Mouse (Mus musculus): Measurements from ENCODE around the gene Tnfsf10. TPM values are rescaled to one million over a fixed set of nuclear protein-coding genes. Genes with fewer than 3 reads are reported as not detected.

Tnfsf10 gene
- total RNA-seq, 2 experiments from 2014 or later = 1.0 to 1.4 TPM

GRCm38 (mm10) chr3:27306815-27307214, 10.0 kb upstream of the Tnfsf10 start:
- DNase-seq = no peak

DNA sequence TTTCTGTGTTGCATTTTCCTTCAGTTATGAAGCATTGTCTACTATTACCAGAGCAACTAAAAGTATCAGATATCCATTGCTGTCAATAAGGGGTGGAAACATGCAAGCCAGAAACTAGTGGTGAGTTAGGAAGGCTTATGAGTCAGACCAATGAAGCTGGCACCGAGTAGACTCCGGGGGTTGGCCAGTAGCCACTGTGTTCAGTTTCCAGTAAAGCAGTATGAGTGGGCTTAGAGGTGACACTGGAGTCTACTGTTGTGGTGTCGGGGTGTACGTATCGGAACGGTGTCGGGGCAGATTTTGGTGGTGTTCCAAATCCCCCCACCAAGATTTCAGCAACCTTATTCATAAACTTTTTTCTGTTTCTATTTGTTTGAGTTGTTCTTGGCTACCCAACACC, 5.9 kb upstream of the Tnfsf10 start:
- no peak for DNase-seq

DNA sequence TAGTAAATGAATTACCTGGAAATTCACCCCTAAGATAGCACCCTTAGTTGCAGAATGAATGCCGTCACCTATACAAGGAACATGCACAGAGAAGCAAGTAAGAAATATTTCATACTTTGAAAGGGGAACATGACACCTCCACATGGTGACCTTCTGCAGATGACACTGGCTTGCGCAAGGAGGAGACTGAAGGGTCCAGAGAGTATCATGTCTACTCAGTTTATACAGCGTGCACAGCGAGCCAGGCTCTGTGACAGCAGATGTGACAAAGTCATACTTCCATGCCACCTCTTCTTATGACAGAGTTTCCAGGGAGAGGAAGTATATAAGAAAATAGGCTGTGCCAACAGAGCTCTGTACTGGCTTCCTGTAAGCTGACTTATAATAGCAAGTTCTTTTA, 5.4 kb upstream of the Tnfsf10 start:
- no peak for DNase-seq

DNA sequence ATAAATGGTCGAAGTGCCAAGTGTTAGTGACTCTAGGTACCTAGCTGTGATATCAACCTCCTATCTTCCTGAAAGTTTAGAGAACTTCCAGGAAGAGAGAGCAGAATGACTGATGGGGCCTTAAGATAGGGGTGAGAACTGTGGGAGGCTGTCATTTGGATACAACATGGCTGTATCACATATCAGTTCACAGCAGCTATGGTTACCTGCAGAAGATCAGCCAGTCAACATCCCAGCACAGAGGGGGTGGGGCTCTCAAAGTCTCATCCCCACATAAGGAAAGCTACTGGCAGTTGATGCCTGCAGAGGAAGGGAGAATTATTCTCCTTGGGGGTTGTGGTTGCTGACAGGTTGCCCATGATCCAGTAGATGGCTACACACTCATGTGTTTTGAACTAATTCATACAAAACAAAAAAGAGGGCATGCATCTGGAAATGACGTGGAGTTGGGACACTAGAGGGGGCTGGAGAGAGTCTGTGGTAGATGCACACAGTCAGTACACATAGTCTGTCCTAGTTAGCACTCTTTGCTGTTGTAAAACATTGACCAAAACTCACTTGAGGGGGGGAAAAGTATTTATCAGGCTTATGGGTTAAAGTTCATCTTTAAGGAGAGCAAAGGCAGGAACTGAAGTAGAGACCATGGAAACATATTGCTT, 2.2 kb upstream of the Tnfsf10 start:
- no peak for DNase-seq

GRCm38 (mm10) chr3:27317288-27318024, 628 bp downstream of the Tnfsf10 start:
- no peak for DNase-seq

- no peak for DNase-seq
Observed at GRCm38 (mm10) chr3:27319650-27320049, 2.8 kb downstream of the Tnfsf10 start.

GRCm38 (mm10) chr3:27320613-27321495, 4.0 kb downstream of the Tnfsf10 start:
- no peak for DNase-seq

DNA sequence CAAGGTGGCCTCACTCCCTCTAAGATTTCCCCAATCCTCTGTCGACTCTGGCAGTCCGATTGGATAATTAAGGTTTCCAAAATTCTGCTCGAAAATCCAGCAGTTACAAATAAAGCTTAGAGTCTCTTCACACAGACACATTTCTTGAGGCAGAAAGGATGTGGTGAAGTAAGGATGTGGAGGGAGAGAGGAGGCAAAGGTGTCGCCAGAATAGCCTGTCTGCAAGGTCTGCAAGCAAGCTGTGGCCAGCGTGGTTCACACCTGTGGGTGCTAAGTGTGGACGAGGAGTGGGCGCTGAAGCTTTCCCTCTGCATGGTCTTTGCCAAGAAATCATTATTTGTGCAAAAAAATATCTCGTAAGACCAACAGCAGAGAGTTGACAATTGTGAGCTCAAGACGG, 5.8 kb downstream of the Tnfsf10 start:
- DNase-seq = no peak

GRCm38 (mm10) chr3:27323551-27323950, 6.7 kb downstream of the Tnfsf10 start:
- no peak for DNase-seq

- no peak for DNase-seq
Observed at GRCm38 (mm10) chr3:27326633-27327191, 9.9 kb downstream of the Tnfsf10 start.

- DNase-seq = no peak
Observed at GRCm38 (mm10) chr3:27330706-27331105, 13.9 kb downstream of the Tnfsf10 start.

DNA sequence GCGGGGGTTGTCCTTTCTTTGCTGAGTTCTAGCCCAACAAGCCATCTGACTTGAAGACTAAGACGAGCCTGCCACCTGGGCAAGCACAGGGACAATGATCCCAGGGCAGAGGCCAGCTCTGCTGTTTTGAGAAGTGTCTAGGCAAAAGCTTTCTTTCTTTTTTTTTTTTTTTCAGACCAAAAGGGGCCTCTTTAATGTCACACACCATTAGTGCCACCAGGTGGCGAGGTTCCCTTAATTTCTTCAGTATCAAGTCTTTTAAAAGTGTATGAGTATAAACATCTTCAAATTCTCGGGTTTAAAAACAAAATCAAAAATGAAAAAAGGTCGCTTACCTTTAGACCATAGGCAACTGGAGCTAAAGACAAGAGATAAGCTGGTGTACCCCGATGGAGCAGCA, 21.6 kb downstream of the Tnfsf10 start:
- no peak for DNase-seq

- DNase-seq = no peak
Observed at GRCm38 (mm10) chr3:27338887-27339286, 22.1 kb downstream of the Tnfsf10 start.

- DNase-seq = no peak
Observed at GRCm38 (mm10) chr3:27340757-27341156, 23.9 kb downstream of the Tnfsf10 start.

DNA sequence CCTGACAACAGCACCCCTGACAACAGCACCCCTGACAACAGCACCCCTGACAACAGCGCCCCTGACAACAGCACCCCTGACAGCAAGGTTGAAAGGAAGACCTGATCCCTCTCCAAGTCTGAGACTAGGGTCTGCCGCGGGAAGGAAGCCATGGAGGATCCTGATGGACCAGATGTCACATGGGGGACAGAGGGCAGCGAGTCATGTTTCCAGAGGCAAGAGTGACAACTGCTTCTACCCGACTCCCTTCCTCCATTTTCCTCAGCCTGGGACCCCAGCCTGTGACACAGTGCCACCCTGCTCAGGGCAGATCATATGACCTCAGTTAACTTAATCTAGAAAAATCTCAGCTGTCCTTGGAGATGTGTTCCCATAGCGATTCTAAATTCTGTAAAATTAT, 25.6 kb downstream of the Tnfsf10 start:
- no peak for DNase-seq

GRCm38 (mm10) chr3:27345526-27345925, 28.7 kb downstream of the Tnfsf10 start:
- no peak for DNase-seq

- peak; percentile 45 to 68 for DNase-seq
Observed at GRCm38 (mm10) chr3:27348462-27348861, 31.6 kb downstream of the Tnfsf10 start.

- no peak for DNase-seq
Observed at GRCm38 (mm10) chr3:27351105-27351504, 34.3 kb downstream of the Tnfsf10 start.

GRCm38 (mm10) chr3:27359100-27359720, 42.4 kb downstream of the Tnfsf10 start:
- no peak for DNase-seq

- DNase-seq = no peak
Observed at GRCm38 (mm10) chr3:27370125-27370524, 53.3 kb downstream of the Tnfsf10 start.

GRCm38 (mm10) chr3:27370582-27371275, 53.9 kb downstream of the Tnfsf10 start:
- DNase-seq = no peak

- no peak for DNase-seq
Observed at GRCm38 (mm10) chr3:27371276-27371621, 54.4 kb downstream of the Tnfsf10 start, which contains the start of gene Ghsr. TSS of gene Ghsr (plus strand) at chr3:27371351.
